Mouse (Mus musculus): ENCODE measurements around the gene Myo15b. TPM values are rescaled to one million over a fixed set of nuclear protein-coding genes. Genes with fewer than 3 reads are reported as not detected.

Gene Myo15b
- 0.16 and 0.30 TPM in 2 replicates for polyA plus RNA-seq (2012; rRNA removed)

DNA sequence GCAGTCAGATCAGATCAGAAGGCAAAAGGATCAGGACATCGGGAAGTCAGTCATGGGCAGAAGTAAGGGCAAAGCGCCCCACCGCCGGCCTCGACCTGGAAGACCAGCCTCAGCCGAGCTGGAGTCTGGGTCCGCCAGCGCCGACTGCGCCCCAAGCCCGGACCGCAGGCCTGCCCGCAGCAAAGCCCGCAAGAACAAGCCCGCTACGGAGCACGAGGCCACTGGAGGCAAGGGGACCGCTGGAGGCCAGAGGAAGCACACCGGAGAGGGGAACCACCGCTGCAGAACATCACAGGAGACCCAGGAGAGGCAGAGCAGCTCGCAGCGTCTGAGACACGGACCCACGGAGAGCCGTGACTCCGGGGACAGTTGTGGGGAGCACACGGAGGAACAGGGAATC is at the start of gene Myo15b:
Myo15b (plus strand) TSS at position 53 of the 400 bp plus-strand sequence.

DNA sequence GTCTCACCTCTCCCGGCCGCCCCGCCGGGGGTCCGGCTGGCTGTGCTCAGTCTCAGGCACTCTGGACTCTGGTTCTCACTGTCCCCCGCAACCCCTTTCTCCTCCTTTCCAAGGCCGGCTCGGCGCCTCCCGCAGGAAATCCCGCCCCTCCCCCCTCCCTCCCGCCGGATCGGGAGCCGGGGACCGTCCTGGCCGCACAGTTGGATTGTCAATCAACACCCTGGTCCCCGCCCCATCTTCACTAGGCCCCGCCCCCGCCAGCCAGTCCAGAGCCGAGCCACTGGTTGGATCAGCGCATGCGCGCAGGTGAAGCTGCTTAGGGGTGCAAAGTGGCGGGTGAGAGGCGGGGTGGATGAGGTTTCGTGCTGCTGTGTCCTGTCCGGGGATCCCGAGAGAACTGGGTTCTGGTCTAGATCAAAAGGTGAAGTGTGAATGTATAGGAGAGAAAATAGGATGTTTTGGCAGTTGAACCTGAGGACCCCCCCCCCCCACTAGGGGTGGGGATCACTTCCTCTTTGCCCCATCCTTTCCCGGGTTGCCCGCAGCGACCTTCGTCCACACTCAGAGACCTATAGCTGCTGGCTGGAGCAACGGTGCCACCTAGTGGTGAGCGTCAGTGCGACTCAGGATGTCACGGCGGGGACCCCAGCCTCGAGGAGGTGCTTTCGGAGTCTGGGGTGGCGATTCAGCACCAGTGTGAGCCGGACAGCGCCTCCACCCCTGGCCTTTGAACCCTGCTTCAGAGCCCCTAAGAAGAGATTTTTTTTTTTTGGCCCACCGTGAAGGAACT is 44.5 kb upstream of the Myo15b start, which contains the start of gene Caskin2:
Caskin2 (minus strand) TSS at position 133 of the 790 bp plus-strand sequence.

DNA sequence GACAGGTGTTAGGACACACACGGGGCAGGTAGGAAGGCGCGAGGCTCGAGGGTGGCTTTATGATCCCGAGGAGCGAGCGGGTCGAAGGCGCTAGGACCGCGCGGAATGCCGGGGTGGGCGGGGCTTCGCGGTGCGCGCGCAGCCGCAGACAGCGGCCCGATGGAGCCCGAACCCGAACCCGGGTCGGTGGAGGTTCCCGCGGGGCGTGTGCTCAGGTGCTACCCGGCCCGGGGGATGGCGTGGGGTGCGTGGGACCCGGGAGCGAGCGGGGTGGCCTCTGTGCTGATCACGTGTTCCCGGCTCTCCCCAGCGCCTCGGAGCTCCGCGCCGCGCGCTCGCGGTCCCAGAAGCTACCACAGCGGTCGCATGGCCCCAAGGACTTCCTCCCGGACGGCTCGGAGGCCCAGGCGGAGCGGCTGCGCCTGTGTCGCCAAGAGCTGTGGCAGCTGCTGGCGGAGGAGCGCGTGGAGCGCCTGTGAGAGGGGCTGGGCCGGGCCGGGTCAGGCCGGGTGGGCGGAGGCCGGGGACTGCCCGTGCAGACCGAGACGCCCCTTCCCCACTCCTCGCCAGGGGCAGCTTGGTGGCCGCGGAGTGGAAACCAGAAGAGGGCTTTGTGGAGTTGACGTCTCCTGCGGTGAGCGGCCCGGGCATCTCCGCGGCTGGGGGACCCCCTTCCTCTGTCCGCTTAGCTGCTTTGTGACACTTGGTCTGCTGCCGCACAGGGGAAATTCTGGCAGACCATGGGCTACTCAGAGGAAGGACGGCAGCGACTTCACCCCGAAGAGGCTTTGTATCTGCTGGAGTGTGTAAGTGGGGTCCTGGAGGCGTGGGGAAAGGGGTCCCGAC is 43.4 kb upstream of the Myo15b start, which contains the start of gene Tsen54:
Tsen54 (plus strand) TSS at position 120 of the 846 bp plus-strand sequence.

DNA sequence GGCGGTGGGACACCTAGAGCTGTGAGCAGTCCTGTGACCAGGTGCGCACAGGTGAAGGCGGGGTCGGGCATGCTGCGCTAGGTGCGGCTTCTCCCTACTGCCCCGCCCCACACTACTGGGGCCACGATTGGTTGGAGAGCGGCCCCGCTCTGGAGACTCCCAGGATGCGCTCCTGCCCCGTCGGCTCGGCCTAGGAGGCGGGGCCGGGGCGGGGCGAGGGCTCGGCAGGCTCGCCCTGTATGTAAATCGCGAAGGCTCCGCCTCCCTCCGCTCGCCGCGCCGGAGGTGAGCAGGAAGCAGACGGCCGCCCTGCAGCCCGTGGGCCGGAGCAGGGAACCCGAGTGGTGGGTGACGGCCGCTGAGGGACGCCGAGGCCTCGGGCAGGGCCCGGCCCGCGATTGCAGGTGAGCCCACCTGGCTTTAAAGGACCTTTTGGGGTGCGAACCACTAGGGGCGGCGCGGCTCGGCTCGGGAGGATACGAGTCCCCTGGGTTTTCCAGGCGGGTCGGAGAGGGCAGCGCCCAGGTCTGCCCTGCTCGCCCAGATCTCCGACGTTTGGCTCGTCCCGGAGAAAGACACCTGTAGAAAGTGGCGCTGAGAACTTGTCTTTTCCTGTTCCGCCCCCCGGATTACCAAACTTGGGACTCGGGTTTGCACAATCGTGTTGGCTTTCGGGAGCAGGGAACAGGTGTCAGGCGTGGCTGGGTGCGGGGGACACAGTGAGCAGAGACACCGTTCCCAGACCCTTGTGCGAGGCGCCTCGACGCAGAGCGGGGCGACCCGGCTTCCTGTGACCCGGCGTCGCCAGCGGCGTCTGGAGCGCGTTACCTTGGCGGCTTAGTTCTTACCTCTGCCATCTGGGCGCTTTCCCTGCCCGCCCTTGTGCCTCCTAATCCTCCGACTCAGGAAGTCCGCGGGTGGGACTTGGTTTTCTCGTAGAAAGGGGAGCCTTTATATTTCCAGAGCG is 34.1 kb upstream of the Myo15b start, which contains the start of gene Llgl2:
Llgl2 (plus strand) TSS at position 276 of the 967 bp plus-strand sequence.

DNA sequence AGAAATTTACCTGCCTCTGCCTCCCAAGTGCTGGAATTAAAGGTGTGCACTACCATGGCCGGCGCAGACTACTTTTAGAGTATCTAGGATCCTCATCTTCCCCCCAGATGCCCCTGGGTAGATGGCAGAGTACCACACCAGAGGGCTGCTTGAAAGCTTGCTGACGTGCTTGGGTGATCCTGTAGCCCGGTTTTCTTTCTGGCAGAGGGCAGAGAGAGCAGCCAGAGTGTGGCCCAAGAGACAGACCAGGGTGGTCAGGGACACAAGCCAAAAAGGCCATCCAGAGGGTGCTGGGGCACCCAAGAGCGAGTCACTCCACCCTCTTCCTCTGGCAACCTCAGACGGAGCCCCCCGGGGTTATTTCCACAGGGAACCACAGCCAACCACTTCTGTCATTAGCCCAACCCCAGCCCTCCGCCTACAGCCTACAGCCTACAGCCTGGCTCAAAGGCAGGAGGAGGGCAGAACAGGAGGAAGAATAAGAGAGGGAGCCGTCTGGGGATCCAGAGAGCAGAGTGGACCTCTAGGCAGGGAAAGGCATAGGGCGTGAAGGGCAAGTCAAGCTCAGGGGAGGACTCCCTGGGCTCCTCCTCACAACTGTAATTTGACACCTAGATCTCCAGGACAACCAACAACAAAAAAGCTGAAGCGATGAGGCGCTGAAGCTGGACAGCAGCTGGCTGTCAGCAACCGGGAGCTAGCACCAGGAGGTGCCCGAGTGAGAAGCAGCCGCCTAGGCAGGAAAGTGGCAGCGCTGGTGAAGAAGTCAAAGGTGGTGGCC is 41.5 kb downstream of the Myo15b start, which contains the start of gene Smim5:
Smim5 (plus strand) TSS at position 481 of the 781 bp plus-strand sequence.

DNA sequence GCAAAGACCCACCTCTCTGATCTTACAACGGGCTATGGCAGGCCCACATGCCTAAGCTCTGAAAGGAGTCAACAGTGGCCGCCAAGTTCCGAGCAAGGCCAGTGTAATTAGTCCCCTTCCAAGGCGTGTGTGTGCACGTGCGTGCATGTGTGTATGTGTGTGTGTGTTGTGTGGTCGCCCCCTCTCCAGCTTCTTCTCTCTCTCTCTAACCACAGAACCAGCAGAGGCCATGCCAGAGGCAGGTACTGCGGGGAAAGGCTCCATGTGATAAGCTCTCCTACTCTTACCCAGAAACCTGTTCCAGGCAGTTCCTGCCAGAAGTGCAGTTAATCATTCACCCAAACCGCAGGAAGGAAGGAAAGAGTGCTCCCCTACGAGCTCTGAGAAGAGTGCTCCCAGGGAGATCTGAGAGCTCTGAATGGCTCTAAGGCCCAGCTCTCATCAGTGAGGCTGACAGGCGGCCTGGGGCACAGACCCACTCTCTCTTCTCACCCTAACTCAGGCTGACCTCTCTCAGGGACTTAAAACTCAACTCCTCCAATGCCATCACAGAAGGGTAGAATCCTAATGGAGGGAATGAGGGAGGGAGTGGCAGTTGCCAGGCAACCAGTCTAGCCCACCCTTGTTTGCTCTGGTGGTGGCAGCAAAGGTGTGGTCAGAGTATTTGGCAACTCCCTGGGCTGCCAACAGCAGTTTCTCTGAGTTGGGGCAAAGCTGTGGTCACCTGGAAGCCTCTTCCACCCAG is 53.6 kb downstream of the Myo15b start, which contains the start of gene Smim6:
Smim6 (plus strand) TSS at position 386 of the 745 bp plus-strand sequence.

DNA sequence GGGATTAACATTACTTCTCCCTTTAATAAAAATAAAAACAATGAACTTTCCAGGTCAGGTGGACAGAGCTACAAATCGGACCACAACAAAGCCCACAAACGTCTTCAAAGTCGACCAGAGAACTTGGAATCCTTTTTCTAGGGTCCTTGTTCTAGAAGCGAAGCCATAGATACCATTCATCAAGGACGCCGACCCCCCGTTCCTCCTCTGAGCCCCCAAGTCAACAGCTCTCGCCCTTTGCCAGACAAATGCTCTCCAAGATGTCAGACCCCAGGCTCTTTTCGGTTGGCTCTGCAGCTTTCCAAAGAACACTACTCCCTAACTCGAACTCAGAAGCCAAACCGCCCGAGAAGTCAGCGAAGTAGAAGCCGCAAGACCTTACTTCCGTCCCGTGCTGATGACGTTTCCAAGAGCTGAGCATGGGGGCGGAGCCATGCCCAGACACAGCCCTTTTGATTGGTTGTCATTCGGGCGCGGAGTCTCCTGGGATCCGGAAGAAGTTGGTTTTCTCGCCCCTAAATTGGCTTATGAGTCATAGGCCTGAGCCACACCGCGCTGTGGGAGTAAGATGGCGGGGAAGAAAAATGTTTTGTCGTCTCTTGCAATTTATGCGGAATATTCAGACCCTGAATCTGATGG is 75.0 kb downstream of the Myo15b start, which contains the start of the genes Sap30bp and Recql5:
Sap30bp (plus strand) TSS at position 175 of the 639 bp plus-strand sequence.
Recql5 (minus strand) TSS at position 370 of the 639 bp plus-strand sequence.

Other genes with a start within 250 kb of the Myo15b start
- gene Mif4gd, start 245.4 kb upstream of the Myo15b start, polyA plus RNA-seq (2012; rRNA removed): 19.2 and 23.0 TPM in 2 replicates
- 53.5 and 57.1 TPM in 2 replicates for gene Slc25a19, start 230.1 kb upstream of the Myo15b start, polyA plus RNA-seq (2012; rRNA removed)
- 111 and 113 TPM in 2 replicates for gene Grb2, start 149.8 kb upstream of the Myo15b start, polyA plus RNA-seq (2012; rRNA removed)
- gene Tmem94, start 93.0 kb upstream of the Myo15b start, polyA plus RNA-seq (2012; rRNA removed): 51.0 and 52.8 TPM in 2 replicates
- gene Caskin2, start 44.8 kb upstream of the Myo15b start, polyA plus RNA-seq (2012; rRNA removed): 20.5 and 22.6 TPM in 2 replicates
- 29.6 and 32.5 TPM in 2 replicates for gene Tsen54, start 43.7 kb upstream of the Myo15b start, polyA plus RNA-seq (2012; rRNA removed)
- 2.4 and 3.4 TPM in 2 replicates for gene Llgl2, start 34.4 kb upstream of the Myo15b start, polyA plus RNA-seq (2012; rRNA removed)
- gene Smim5, start 41.6 kb downstream of the Myo15b start, polyA plus RNA-seq (2012; rRNA removed): 0.76 and 2.2 TPM in 2 replicates
- gene Smim6, start 53.6 kb downstream of the Myo15b start, polyA plus RNA-seq (2012; rRNA removed): 0.05 and 0.10 TPM in 2 replicates
- 64.1 and 68.2 TPM in 2 replicates for gene Sap30bp, start 74.9 kb downstream of the Myo15b start, polyA plus RNA-seq (2012; rRNA removed)
- 31.3 TPM in 2 replicates for gene Recql5, start 75.1 kb downstream of the Myo15b start, polyA plus RNA-seq (2012; rRNA removed)
- gene Itgb4, start 116.3 kb downstream of the Myo15b start, polyA plus RNA-seq (2012; rRNA removed): 0.79 and 2.7 TPM in 2 replicates
- 39.2 and 49.6 TPM in 2 replicates for gene Galk1, start 154.3 kb downstream of the Myo15b start, polyA plus RNA-seq (2012; rRNA removed)
- 1,147 and 1,200 TPM in 2 replicates for gene H3f3b, start 169.6 kb downstream of the Myo15b start, polyA plus RNA-seq (2012; rRNA removed)
- gene Unk, start 171.9 kb downstream of the Myo15b start, polyA plus RNA-seq (2012; rRNA removed): 70.9 and 74.5 TPM in 2 replicates
- gene Unc13d, start 219.6 kb downstream of the Myo15b start, polyA plus RNA-seq (2012; rRNA removed): 1.0 and 1.2 TPM in 2 replicates
- gene Wbp2, start 228.6 kb downstream of the Myo15b start, polyA plus RNA-seq (2012; rRNA removed): 124 and 132 TPM in 2 replicates